ENCODE assay signal across 28 mouse cellular contexts in genomic region chr13:113325678-113326077, GRCm38 (mm10). TPM values are rescaled to one million over a fixed set of nuclear protein-coding genes. Genes with fewer than 3 reads are reported as not detected.
"Had no signal": no experiment of that assay in that cellular context is flagged by ENCODE, and none has a peak within 500 bp of the region (broad histone marks: within the 10 kb centered on the region; RNA-seq: fewer than 3 reads in every experiment).

No protein-coding gene starts in this region.

- ATAC-seq: forebrain, embryonic 13.5 days; forebrain, embryonic 14.5 days; forebrain, embryonic 15.5 days; forebrain, embryonic 16.5 days; forebrain, postnatal 0 days had no signal

- DNase-seq: cerebellum, adult 2 months; cerebellum, adult 8-10 months; cerebellum, adult 9-10 months; cerebellum, adult 9-11 months; cerebellum, postnatal 10 days; cerebellum, postnatal 14 days; cerebellum, postnatal 25 days; cerebellum, postnatal 36 days; embryo, embryonic 11 days; forebrain, postnatal 0 days; gastrocnemius, adult 2 months; gastrocnemius, postnatal 10 days; gastrocnemius, postnatal 14 days; gastrocnemius, postnatal 25 days; gastrocnemius, postnatal 36 days; heart, adult 11 months; heart, adult 18-20 months had no signal

- H3K4me3 ChIP-seq: embryonic facial prominence, embryonic 10.5 days; embryonic facial prominence, embryonic 12.5 days; embryonic facial prominence, embryonic 13.5 days; embryonic facial prominence, embryonic 15.5 days; erythroblast, embryonic 14.5 days; forebrain, embryonic 10.5 days; forebrain, embryonic 12.5 days; forebrain, embryonic 13.5 days; forebrain, embryonic 15.5 days; gastrocnemius, adult 2 months had no signal

- H3K9ac ChIP-seq: embryonic facial prominence, embryonic 12.5 days; embryonic facial prominence, embryonic 13.5 days; embryonic facial prominence, embryonic 15.5 days; forebrain, embryonic 12.5 days; forebrain, embryonic 13.5 days; forebrain, embryonic 15.5 days; forebrain, postnatal 0 days had no signal

- H3K27me3 ChIP-seq: embryonic facial prominence, embryonic 12.5 days; embryonic facial prominence, embryonic 13.5 days; embryonic facial prominence, embryonic 15.5 days; forebrain, embryonic 12.5 days; forebrain, embryonic 13.5 days; forebrain, embryonic 15.5 days had no signal

- H3K4me1 ChIP-seq: embryonic facial prominence, embryonic 10.5 days; embryonic facial prominence, embryonic 12.5 days; embryonic facial prominence, embryonic 15.5 days; forebrain, embryonic 10.5 days; forebrain, embryonic 12.5 days; forebrain, embryonic 13.5 days; forebrain, embryonic 15.5 days had no signal

- H3K9me3 ChIP-seq: embryonic facial prominence, embryonic 12.5 days; embryonic facial prominence, embryonic 13.5 days; embryonic facial prominence, embryonic 15.5 days; forebrain, embryonic 10.5 days; forebrain, embryonic 12.5 days; forebrain, embryonic 13.5 days had no signal

- H3K36me3 ChIP-seq: forebrain, embryonic 10.5 days; forebrain, embryonic 12.5 days; forebrain, embryonic 15.5 days had no signal

- H3K27ac ChIP-seq: embryonic facial prominence, embryonic 10.5 days; embryonic facial prominence, embryonic 12.5 days; embryonic facial prominence, embryonic 13.5 days; embryonic facial prominence, embryonic 15.5 days; forebrain, embryonic 10.5 days; forebrain, embryonic 12.5 days; forebrain, embryonic 13.5 days; forebrain, embryonic 15.5 days; gastrocnemius, adult 2 months had no signal

- H3K4me2 ChIP-seq: embryonic facial prominence, embryonic 12.5 days; embryonic facial prominence, embryonic 13.5 days; embryonic facial prominence, embryonic 15.5 days; forebrain, embryonic 12.5 days; forebrain, embryonic 13.5 days; forebrain, embryonic 15.5 days had no signal

RNA-seq across cellular contexts. Expression of gene BC067074, which starts 32.7 kb away (rescaled TPM):
- polyA plus RNA-seq: erythroblast, embryonic 14.5 days had no signal
